Mouse (Mus musculus) adrenal gland, adult 8-10 months (tissue): Measurements from ENCODE around the gene B4galnt4. TPM values are rescaled to one million over a fixed set of nuclear protein-coding genes. Genes with fewer than 3 reads are reported as not detected.
A peak's percentile ranks its signal among the peaks of the same experiment; 100 is the strongest.

Experiments
- DNase-seq: peaks from one replicate; pipeline ENCODE4 v3.0.0; 2022
- total RNA-seq, 4 experiments: library from RNA; stranded (reverse); gene quantifications; 2 replicates each; pipeline ENCODE4 v1.2.4; 2022

The B4galnt4 gene
- total RNA-seq, 4 experiments from 2014 or later: 2.0 to 6.1 (median 2.7) TPM

DNA sequence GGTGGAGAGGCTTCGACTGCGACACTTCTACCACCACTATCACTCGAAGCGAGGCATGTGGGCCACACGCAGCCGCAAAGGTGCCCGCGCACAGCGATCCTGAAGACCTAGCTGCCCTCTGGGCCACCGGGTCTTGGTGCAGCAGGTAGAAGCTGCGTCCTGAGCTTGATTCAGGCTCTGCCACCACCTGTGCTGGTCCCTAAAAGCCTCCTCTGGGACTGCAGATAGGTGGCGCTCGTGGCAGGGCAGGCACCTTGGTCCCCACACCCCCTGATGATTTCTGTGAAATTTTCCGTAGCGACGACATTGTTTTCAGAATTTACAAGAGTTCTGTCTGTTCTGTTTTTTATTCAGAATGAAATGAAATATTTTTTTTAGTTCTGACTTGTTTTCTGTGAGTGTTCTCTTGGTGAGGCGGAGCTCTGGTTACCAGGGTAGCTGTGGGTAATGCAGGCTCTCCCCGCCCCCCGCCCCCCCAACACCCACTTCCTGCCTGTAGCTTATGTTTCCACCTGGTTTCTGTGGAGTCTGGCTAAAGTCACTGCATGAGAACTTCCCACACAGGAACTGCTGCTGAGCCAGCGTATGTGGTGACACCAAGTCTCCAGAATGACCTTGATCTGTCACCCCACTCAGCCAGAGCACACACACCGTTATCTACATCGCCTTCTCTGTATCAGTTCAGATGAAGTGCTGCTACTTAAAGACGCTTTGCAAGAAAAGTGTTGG lies 11.3 kb downstream of the B4galnt4 start:
- DNase-seq: no peak

DNA sequence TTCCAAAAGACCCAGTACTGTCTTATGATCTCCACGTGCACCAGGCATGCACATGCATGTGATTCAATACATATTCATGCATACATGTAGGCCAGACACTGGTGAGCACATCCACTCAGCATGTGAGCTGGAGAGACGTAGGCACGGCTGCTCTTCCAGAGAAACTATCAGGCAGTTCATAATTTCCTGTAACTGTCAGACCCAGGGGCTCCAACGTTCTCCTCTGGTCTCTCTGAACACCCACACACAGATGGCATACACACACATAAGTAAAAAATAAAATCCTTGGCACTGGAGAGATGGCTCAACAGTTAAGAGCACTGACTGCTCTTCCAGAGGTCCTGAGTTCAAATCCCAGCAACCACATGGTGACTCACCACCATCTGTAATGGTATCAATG lies 12.9 kb downstream of the B4galnt4 start:
- no peak for DNase-seq

DNA sequence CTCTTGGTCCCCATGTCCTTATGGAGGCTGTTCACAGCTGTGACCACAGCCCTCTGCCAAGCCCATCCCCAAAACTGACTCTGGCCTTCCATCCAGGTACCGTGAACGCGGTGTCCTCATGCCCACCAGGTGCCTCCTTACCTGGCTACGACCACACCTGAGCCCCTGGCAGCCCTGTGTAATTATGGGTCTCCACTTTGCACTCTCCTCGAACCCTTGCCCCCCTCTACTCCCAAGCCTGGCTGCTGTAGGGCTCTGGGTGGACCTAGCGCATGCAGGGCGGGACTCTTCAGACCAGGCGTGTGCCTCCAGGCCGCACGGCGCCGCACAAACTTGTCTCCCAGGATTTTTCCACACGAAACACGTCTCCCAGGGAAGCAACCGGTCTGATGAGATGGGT lies 16.9 kb downstream of the B4galnt4 start, which contains the start of gene Pkp3:
Pkp3 (plus strand) TSS at position 378 of the 400 bp plus-strand sequence.
- DNase-seq: no peak

DNA sequence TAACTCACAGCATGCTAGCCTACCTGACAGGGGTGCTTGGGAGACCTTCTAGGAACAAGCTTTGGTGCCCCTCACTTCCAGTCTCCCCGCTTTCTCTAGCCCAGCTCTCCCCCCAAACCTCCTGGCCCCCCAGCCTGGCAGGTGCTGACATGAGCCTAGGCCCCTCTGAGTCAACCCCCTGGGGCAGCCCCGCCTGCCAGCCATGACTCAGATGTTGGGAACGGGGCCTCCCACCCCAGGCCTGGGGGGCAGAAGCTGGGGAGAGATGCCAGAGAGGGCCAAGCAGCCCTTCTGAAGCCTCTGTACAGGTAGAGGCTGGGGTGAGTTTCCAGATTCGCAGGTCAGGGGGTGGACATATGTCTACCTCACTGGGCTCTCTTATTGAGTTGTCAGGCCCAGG lies 18.0 kb downstream of the B4galnt4 start:
- no peak for DNase-seq

DNA sequence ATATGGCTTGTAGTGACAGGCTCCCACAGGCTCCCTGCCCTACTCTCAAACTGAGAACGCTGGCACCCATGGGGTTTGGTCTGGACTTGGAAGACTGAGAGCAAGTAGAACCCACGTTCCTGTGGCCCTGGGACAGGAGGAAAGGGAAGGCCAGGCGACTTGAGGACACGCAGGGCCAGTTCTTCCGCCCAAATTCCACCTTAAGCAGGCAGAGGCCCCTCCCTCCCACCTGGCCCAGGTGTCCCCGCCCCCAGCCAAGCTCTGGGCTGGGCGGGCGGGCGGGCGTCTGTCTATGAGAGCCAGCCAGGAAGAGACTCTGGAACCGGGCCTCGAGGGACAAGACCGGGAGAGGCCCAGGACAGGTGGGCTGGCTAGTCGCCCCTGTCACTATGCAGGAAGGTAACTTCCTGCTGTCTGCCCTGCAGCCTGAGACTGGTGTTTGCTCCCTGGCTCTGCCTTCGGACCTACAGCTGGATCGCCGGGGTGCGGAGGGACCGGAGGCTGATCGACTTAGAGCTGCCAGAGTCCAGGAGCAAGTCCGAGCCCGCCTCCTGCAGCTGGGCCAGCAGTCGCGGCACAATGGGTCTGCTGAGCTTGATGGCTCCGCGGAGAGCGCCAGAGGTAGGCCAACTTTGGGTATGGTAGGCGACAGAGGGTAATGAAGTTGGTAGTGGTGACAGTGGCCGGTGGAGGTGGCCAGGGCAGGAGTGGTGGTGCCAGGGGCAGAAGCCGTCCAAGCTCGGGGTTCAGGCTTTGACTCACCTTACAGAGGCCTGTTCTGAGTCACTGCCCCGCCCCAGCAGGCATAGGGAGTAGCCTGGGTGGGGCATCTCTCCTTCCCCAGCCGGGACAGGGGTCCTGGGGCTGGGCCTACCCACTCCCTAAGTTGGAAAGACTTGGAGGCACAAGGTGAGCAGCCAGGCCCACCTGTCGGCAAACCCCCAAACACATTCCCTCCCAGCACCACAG lies 18.9 kb downstream of the B4galnt4 start:
- DNase-seq: no peak

DNA sequence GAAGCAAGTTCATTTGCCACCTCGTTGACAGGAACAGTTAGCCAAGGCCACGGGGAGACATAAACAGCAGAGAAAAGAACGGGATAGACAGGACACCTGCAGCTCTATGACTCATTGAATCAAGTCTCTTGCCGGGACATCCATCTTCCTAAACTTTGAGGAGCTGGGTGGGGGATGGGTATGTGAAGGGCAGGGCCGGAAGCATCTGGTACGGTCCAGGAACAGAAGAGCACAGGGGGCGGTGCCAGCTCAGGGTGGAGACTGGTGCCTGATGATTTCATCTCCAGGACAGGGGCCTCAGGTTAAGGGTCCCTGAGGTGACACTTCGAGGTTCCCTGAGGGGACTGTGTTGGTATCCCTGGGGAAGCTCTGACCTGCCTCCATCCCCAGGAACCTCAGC lies 27.0 kb downstream of the B4galnt4 start:
- no peak for DNase-seq

DNA sequence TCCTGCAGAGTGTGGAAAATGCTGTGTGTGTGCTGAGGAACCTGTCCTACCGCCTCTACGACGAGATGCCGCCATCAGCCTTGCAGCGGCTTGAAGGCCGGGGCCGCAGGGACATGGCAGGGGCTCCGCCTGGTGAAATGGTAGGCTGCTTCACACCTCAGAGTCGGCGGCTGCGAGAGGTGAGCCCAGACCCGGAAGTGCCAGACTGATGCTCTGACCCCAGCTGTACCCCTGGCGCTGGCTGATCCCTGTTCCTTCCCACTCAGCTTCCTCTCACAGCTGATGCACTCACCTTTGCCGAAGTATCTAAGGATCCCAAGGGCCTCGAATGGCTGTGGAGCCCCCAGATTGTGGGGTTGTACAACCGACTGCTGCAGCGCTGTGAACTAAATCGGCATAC lies 27.6 kb downstream of the B4galnt4 start:
- no peak for DNase-seq

DNA sequence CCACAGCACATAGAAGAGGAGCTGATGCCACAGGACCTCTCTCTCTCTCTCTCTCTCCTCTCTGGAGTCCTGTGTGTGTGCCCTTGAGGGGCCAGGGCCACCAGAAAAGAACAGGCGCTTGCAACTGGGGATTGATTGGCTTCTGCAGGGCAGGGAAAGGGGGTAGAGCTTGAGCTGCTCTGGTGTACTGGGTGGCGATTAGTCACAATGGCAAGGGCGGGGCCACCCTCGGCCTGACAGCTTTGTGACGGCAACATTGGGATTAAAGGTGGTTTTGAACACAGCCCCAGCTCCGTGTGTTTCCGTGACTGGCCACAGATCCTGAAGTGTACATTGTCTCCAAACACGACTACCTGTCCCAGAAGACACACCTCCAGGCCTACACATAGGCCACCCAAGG lies 29.3 kb downstream of the B4galnt4 start:
- no peak for DNase-seq

DNA sequence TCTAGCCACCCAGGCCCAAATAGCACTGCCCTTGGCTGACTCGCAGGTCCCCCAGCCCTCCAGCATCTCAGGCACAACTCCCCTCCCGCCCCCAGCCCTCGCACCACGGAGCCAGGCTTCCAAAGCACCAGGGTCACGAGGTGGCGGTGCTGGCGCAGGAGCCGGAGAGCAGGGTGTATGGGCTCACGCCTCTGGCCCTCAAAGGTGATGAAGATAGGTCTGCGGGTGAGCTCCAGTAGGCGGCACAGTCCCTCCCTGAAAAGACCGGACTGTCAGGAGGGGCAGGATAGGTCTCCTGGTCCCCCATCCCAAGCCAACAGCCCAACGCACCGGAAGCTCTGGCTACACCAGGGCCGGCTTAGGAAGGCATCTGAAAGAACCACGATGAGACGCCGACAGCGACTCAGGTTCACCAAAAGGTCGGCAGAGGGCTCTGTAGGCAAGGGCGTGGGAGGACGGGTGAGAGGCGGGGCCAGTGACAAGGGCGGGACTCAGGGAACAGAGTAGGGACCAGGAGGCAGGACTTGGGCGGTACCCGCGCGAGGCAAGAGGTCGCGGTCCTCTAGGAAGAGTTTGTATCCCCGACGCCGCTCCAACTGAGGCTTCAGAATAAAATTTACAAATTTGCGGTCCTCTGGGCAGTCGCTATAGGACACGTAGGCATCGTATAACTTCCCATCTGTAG lies 31.3 kb downstream of the B4galnt4 start:
- peak; percentile 88 for DNase-seq

DNA sequence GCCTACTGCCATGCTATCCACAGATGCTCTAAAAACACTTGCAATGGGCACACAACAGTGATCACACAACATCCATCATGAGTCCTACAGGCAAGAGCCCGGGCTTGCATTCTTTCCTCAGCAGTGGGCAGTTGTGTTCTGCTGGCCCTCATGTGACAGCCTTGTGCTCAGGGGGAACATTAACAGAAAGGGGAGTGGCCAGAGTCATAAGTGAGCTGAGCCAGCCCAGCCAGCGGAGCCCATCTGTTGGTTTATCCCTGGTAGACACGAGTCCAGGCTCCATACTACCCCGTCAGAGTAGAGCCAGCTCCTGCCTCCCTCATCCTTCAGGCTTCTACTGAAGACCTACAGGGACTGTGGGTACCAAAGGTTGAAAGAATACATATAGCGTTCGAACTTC lies 33.0 kb downstream of the B4galnt4 start:
- DNase-seq: no peak

DNA sequence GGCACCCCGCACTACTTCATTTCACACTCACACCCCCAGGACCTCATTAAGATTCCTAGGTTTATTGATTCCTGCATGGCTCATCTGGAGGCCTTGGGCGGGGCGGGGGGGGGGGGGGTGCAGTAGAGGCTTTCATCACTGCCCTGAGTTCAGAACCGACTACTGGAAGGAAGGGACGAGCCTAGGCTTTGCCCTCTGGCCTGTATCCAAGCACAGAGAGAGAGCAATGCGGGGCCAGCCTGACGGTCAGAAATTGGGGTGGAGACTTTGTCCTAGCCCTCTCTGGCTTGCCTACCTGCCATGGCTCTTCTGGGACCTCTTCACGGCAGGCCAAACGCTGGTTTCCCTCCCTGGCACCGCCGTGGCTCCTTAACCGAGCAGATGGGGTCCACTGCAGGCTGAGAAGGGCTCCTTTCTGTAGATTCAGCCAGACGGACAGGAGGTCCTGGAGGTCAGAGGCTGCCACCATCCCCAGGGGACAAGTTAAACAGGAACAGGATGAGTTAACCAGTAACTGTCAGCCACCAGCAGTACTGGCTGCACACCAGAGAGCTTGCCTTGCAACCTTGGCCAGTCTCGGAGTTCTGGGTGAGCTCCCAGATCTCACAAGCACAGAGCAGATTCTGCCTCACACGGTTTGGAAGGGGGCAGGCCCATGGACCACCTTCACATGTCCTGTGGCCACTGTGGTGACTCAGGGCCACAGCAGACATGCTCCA lies 33.7 kb downstream of the B4galnt4 start:
- DNase-seq: no peak

DNA sequence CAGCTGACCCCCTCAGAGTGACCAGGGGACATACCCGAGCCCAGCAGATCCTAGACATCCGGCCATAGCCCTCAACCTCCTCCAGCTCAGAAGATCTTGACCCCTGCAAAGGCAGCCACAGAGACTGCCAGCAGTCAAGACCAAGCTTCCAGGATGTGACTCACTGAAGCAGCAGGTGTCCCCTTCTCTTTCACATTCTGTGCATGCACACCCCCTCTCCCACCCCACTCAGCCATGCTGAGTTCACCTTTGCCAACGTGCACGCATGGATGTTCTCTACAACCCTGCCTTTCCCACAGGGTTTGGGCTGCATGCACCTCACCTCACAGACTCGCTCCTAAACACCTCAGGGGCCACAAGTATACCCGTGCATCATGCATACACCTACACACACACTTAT lies 35.1 kb downstream of the B4galnt4 start:
- no peak for DNase-seq

DNA sequence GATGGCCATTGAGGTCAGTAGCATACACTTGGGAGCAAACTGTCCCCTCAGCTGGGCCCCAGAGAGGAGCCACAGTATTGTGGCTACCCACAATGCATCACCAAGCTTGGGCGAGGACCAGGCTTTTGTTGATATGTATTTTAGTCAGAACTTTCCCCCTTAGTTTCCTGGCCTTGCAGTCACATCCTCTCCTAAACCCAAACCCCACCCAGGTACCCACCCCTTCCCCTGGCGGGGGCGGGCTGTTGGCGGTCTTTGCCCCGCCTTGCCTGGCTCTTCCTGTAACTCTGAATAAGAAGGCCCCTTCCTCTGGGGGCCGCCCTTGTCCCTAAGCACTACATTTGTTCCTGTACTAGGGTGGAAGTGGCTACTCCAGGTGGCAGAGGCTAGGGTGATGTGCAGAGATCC lies 35.7 kb downstream of the B4galnt4 start:
- peak; percentile 57 for DNase-seq

DNA sequence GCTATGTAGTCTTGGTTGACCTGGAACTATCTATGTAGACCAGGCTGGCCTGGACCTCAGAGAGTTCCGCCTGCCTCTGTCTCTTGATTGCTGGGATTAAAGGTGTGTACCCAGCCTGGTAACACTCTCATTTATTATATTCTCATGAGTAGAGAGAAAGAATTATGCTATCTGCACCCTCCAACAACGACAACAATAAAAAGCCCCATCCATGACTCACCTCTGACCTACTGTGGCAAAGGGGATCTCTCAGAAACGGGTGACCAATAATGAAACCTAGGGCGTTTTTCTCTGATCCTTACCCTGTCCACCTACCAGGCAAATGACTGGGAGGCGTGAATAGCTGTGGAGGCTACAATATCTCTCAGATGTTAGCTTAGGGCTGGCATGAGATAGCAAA lies 36.3 kb downstream of the B4galnt4 start:
- no peak for DNase-seq

DNA sequence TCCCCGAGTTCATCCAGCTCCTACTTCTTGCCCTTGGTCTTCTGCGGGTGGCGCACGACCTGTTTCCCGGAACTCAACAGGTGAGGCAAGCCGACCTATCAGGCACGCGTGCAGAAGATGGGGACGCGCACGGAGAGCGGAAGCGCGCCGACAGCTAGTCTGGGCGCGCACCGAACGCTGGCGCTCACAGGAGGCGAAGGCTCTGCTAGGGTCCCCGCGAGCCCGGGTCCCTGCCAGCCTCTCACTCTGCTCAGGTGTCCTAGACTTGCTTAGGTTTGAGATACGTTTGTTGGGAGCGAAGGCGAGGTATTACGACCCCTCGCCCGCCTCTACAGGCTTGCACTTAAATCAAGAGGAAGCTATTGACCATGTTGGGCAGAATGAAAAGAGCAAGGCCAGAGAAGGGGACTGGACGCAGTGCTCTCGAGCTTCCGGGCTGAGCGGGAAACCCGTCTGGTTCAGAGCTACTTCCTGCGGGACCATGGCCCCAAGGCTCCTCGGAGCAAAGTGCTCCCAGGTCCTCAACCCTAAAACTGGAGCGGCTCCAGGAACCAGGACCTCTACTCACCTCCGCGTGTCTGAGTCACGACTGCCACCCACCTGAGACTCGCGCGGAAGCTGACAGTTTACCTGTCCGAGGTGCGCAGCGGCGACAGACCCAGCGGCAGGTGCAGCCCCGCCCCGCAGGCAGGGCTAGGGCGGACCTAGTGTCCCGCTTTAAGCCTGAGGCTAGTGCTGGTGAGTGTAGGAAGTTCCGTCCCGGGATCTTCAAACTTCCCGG lies 39.2 kb downstream of the B4galnt4 start, which contains the start of gene Sigirr:
Sigirr (minus strand) TSS at position 662 of the 781 bp plus-strand sequence.
- DNase-seq: no peak

DNA sequence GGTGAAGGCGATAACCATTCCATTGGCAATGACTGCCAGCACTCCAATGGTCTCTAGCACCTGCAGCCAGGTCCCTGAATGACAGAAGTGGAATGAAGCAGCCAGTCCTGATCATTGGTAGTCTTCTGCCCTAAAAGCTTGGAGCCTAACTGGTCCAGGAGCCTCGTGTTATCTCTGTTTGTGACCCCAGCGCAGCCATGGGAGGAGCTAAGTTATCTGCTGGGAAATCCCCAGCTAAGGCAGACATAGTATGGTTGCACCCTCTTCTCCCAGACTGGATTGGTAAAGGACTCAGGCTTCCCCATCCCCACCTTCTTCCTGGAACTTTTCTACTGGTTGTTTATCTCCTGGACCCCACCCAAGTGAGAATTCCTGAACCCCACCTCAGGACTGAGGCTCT lies 42.3 kb downstream of the B4galnt4 start:
- DNase-seq: no peak

DNA sequence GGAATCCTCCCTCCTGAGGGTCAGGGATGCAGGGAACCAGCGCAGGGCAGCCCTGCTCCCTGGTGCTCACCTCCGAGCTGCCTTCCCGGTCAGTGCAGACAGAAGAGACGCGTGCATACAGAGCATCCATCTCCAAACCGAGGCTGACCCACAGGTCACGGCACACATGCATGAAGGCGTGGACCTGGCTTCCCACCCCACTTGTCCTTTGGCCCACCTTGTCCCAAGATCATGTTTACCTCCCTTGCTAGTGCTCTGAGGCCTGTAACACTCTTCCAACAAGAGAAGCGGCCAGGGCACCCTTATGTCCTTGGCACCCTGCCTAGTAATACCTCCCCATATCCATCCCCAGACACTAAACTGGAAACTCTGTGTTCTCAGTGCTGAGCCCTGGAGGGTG lies 55.0 kb downstream of the B4galnt4 start:
- no peak for DNase-seq

DNA sequence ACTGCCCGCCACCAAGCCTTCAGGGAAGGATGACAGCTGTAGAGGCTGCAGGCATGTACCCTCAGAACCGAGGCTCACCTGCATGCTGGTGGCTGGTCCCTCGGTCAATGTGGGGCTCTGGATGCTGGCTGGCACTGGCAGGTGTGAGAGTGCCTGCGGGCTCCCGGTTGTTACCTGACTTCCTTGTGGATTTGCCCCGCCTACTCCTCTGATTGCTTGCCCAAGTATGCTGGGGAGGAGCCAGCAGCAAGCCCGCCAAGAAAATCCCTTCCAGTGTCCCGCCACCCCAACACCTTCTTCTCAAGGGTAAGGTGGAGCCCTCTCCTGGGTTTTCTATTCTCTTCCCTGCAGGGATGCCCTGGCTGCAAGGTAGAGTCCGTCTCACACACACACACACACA lies 56.7 kb downstream of the B4galnt4 start, which contains the start of gene Ano9:
Ano9 (minus strand) TSS at position 171 of the 400 bp plus-strand sequence.
- DNase-seq: no peak

DNA sequence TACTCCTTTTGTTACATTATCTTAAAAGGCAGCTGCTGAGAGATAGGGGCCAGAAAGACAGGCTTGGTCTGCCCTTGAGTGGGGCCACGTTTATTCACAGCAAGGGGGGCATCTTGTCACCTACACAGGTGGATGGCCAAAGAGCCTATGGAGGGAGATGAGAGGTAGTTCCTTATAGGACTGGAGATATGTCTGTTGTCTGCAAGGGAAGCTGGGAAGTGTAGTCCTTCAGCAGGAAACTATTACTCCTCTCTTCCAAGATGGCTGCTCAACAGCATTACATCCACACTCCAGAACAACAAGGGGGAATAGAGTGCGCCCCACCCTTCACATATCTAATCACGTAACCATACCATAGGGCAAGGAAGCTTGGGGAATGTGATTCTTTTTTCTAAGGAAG lies 58.6 kb downstream of the B4galnt4 start:
- no peak for DNase-seq

DNA sequence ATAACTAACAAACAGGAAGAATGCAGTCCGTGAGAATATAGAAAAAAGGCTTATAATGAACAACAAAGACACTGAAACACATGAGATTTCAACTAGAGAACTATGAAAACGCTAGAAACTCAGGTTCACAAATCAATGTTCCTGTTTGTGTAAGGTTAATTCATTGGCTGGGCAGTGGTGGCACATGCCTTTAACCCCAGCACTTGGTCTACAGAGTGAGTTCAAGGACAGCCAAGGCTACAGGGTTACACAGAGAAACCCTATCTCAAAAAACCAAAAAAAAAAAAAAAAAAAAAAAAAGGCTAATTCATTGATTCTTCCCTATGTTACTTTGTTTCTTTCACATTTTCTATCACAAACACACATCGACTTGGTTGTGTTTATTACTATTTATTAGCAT lies 59.7 kb downstream of the B4galnt4 start:
- no peak for DNase-seq

DNA sequence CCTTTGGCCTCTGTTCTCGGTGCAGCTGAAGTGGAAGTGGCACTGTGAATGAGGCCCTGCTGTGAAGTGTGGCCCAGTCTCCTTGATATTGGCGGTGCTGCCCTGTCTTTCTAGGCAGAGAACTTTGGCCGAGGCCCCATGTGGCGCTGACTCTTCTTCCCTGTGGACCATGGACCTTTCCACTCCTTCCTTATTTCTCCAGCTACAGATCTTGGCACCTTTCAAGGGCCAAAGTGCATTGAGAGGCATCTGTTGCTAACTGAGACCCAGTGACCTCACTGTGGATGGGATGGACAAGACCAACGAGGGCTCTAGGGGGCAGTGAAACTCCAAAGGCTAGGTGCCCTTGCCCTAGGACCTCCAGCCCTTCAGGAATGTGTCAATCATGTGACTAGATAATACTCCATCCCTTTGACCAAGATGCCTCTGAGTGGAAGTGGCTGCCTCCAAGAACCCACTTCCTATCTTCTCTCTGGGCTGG lies 60.2 kb downstream of the B4galnt4 start:
- no peak for DNase-seq
